Mouse (Mus musculus) megakaryocyte, embryonic 14.5 days (primary cell): Measurements from ENCODE around the gene Nfatc3. TPM values are rescaled to one million over a fixed set of nuclear protein-coding genes. Genes with fewer than 3 reads are reported as not detected.

ENCODE experiments used
- H3K27me3 ChIP-seq: replicated peaks from 2 replicates; pipeline ENCODE3; 2012; ENCODE audit warnings: inconsistent platforms
- H3K36me3 ChIP-seq: replicated peaks from 2 replicates; pipeline ENCODE3; 2012; ENCODE audit warnings: low read length, inconsistent platforms, mixed read lengths
- H3K4me1 ChIP-seq: 2 replicates; pipeline ENCODE4 v1.6.1; 2012; ENCODE audit warnings: inconsistent platforms
- H3K4me3 ChIP-seq: replicated peaks from 2 replicates; pipeline ENCODE3; 2012; ENCODE audit warnings: moderate library complexity, mild to moderate bottlenecking, inconsistent platforms
- H3K9me3 ChIP-seq: 2 replicates; pipeline ENCODE4 v1.6.1; 2012; ENCODE audit warnings: inconsistent platforms
- FLI1 ChIP-seq: IDR thresholded peaks from 2 replicates; pipeline ENCODE4 v1.6.1; 2012; ENCODE audit warnings: low read length, inconsistent platforms, mixed read lengths
- GATA1 ChIP-seq: IDR thresholded peaks from 3 replicates; pipeline ENCODE4 v1.6.1; 2012; ENCODE audit warnings: mixed read lengths, low read length, inconsistent platforms, borderline replicate concordance
- polyA plus RNA-seq: library from polyadenylated mRNA; stranded (reverse); fragments of >175 nt; gene quantifications from 2 replicates; pipeline ENCODE4 v1.2.3, GENCODE M21; 2012; ENCODE audit warnings: low replicate concordance; ENCODE audit not compliant: insufficient read depth

The Nfatc3 gene
- polyA plus RNA-seq, 1 experiment: 1.7 TPM

- Histone ChIP-seq H3K36me3 (peaks cover 60% of the 10 kb centered on the region), H3K27me3 (no peaks in the 10 kb centered on the region), H3K9me3 (no peaks in the 10 kb centered on the region), H3K4me3 (no peak overlapping the region), H3K4me1 (peaks cover 20% of the 10 kb centered on the region)
- no peak for TF ChIP-seq GATA1
- no peak for TF ChIP-seq FLI1
Observed at GRCm38 (mm10) chr8:106040218-106040617, 18.4 kb upstream of the Nfatc3 start.

GRCm38 (mm10) chr8:106043055-106043454 is 15.6 kb upstream of the Nfatc3 start:
- Histone ChIP-seq H3K27me3 (no peaks in the 10 kb centered on the region), H3K36me3 (peaks cover 59% of the 10 kb centered on the region), H3K9me3 (no peaks in the 10 kb centered on the region), H3K4me1 (peaks cover 27% of the 10 kb centered on the region), H3K4me3 (no peak overlapping the region)
- no peak for TF ChIP-seq GATA1
- TF ChIP-seq FLI1: no peak

GRCm38 (mm10) chr8:106044151-106044550 is 14.5 kb upstream of the Nfatc3 start:
- Histone ChIP-seq H3K4me3 (peak overlapping the region; percentile 72), H3K4me1 (peaks cover 30% of the 10 kb centered on the region), H3K9me3 (no peaks in the 10 kb centered on the region), H3K36me3 (peaks cover 62% of the 10 kb centered on the region), H3K27me3 (no peaks in the 10 kb centered on the region)
- no peak for TF ChIP-seq FLI1
- TF ChIP-seq GATA1: no peak

GRCm38 (mm10) chr8:106046872-106047559 is 11.6 kb upstream of the Nfatc3 start:
- Histone ChIP-seq H3K36me3 (peaks cover 78% of the 10 kb centered on the region), H3K9me3 (no peaks in the 10 kb centered on the region), H3K4me3 (no peak overlapping the region), H3K27me3 (no peaks in the 10 kb centered on the region), H3K4me1 (peaks cover 30% of the 10 kb centered on the region)
- TF ChIP-seq GATA1: no peak
- no peak for TF ChIP-seq FLI1

- Histone ChIP-seq H3K4me3 (no peak overlapping the region), H3K36me3 (peaks cover 82% of the 10 kb centered on the region), H3K4me1 (peaks cover 30% of the 10 kb centered on the region), H3K9me3 (no peaks in the 10 kb centered on the region), H3K27me3 (no peaks in the 10 kb centered on the region)
- TF ChIP-seq GATA1: no peak
- TF ChIP-seq FLI1: no peak
Observed at GRCm38 (mm10) chr8:106047854-106048630, 10.6 kb upstream of the Nfatc3 start.

- H3K9me3 ChIP-seq: no peaks in the 10 kb centered on the region
- peaks cover 87% of the 10 kb centered on the region for H3K36me3 ChIP-seq
- H3K4me3 ChIP-seq: no peak overlapping the region
- peaks cover 27% of the 10 kb centered on the region for H3K4me1 ChIP-seq
- TF ChIP-seq GATA1 (no peak), FLI1 (no peak)
- H3K27me3 ChIP-seq: no peaks in the 10 kb centered on the region
Observed at GRCm38 (mm10) chr8:106049840-106050239, 8.8 kb upstream of the Nfatc3 start.

GRCm38 (mm10) chr8:106051068-106051467 is 7.6 kb upstream of the Nfatc3 start:
- no peak overlapping the region for H3K4me3 ChIP-seq
- TF ChIP-seq FLI1 (no peak), GATA1 (no peak)
- H3K36me3 ChIP-seq: peaks cover 84% of the 10 kb centered on the region
- no peaks in the 10 kb centered on the region for H3K9me3 ChIP-seq
- H3K27me3 ChIP-seq: no peaks in the 10 kb centered on the region
- peaks cover 36% of the 10 kb centered on the region for H3K4me1 ChIP-seq

- Histone ChIP-seq H3K4me1 (peaks cover 45% of the 10 kb centered on the region), H3K36me3 (peaks cover 72% of the 10 kb centered on the region), H3K4me3 (no peak overlapping the region)
Observed at GRCm38 (mm10) chr8:106052510-106053089, 6.0 kb upstream of the Nfatc3 start.

GRCm38 (mm10) chr8:106054190-106054811 is 4.3 kb upstream of the Nfatc3 start:
- TF ChIP-seq FLI1 (no peak), GATA1 (no peak)
- Histone ChIP-seq H3K9me3 (no peaks in the 10 kb centered on the region), H3K4me3 (no peak overlapping the region), H3K4me1 (peaks cover 48% of the 10 kb centered on the region), H3K36me3 (peaks cover 60% of the 10 kb centered on the region), H3K27me3 (no peaks in the 10 kb centered on the region)

More at GRCm38 (mm10) chr8:106052510-106053089, 6.0 kb upstream of the Nfatc3 start:
- no peaks in the 10 kb centered on the region for H3K27me3 ChIP-seq
- TF ChIP-seq GATA1 (no peak), FLI1 (no peak)
- no peaks in the 10 kb centered on the region for H3K9me3 ChIP-seq
